Mouse (Mus musculus) bone marrow, adult 2 months (tissue): ENCODE measurements around the gene Cyp51.

Experiments
- CTCF ChIP-seq: fragments of 200-500 bp; IDR thresholded peaks from 2 replicates; pipeline ENCODE4 v1.5.1; 2011; ENCODE audit warnings: low read length, control low read depth; ENCODE audit not compliant: control insufficient read depth, insufficient read depth
- POLR2A ChIP-seq: fragments of 200-500 bp; IDR thresholded peaks from 2 replicates; pipeline ENCODE4 v1.6.1; 2011; ENCODE audit warnings: low read depth, mild to moderate bottlenecking, control low read depth, low read length, borderline replicate concordance; ENCODE audit not compliant: control insufficient read depth

- TF ChIP-seq POLR2A (no peak), CTCF (no peak)
Observed at GRCm38 (mm10) chr5:4101770-4102169, 2.8 kb downstream of the Cyp51 start.
